ENCODE assay signal across 45 mouse cellular contexts in the genomic region with DNA sequence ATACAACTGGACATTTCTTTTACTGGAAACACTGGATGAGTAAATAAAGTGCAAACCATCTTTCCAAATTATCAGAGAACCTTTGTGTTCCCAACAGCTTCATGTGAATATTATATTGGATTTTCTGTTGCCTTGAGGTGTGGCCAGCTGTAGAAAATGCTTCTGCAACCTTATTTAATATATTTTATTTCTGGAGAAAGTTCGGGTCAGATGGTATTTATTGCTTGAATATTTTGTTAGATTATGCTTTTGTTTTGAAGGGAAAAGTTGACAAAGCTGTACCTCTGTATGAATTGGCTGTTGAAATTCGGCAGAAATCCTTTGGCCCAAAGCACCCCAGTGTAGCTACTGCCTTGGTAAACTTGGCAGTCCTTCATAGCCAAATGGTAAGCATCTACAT. TPM values are rescaled to one million over a fixed set of nuclear protein-coding genes. Genes with fewer than 3 reads are reported as not detected.
"Had no signal": no experiment of that assay in that cellular context is flagged by ENCODE, and none has a peak within 500 bp of the region (broad histone marks: within the 10 kb centered on the region; RNA-seq: fewer than 3 reads in every experiment).

A gene (plus strand): TSS at position 301 of the 400 bp plus-strand sequence.

- H3K9me3 ChIP-seq: limb, embryonic 10.5 days; limb, embryonic 12.5 days; limb, embryonic 13.5 days; limb, embryonic 15.5 days; liver, embryonic 12.5 days; liver, embryonic 13.5 days; liver, embryonic 15.5 days; lung, embryonic 15.5 days; megakaryocyte, embryonic 14.5 days; midbrain, embryonic 10.5 days; midbrain, embryonic 12.5 days; midbrain, embryonic 13.5 days; midbrain, embryonic 15.5 days; neural tube, embryonic 12.5 days; neural tube, embryonic 13.5 days had no signal

- ATAC-seq: liver, embryonic 12.5 days; lung, postnatal 0 days; midbrain, embryonic 13.5 days; midbrain, embryonic 15.5 days; midbrain, embryonic 16.5 days had no signal

- DNase-seq: left cerebral cortex, postnatal 4 days; liver; liver, embryonic 13.5 days; lung, adult 18-20 months; lung, adult 2 months; lung, embryonic 14.5 days; lung, postnatal 10 days; lung, postnatal 14 days; lung, postnatal 36 days; lung, postnatal 4 days; midbrain, embryonic 14.5 days had no signal

- H3K4me2 ChIP-seq: limb, embryonic 12.5 days; limb, embryonic 13.5 days; limb, embryonic 15.5 days; liver, embryonic 11.5 days; liver, embryonic 12.5 days; liver, embryonic 13.5 days; liver, embryonic 15.5 days; lung, embryonic 14.5 days; lung, embryonic 15.5 days; midbrain, embryonic 11.5 days; midbrain, embryonic 12.5 days; midbrain, embryonic 13.5 days; midbrain, embryonic 15.5 days; neural tube, embryonic 12.5 days; neural tube, embryonic 13.5 days had no signal

- H3K36me3 ChIP-seq: liver, embryonic 13.5 days; liver, embryonic 15.5 days; midbrain, embryonic 15.5 days had no signal

- H3K9ac ChIP-seq: limb, embryonic 12.5 days; limb, embryonic 13.5 days; limb, embryonic 15.5 days; liver, embryonic 12.5 days; liver, embryonic 13.5 days; liver, embryonic 14.5 days; liver, embryonic 15.5 days; lung, embryonic 14.5 days; lung, embryonic 15.5 days; midbrain, embryonic 12.5 days; midbrain, embryonic 13.5 days; midbrain, embryonic 15.5 days; neural tube, embryonic 12.5 days; neural tube, embryonic 13.5 days had no signal

- H3K27me3 ChIP-seq: limb, embryonic 12.5 days; limb, embryonic 13.5 days; limb, embryonic 15.5 days; liver, embryonic 12.5 days; liver, embryonic 13.5 days; liver, embryonic 15.5 days; lung, embryonic 15.5 days; megakaryocyte, embryonic 14.5 days; midbrain, embryonic 12.5 days; midbrain, embryonic 13.5 days; midbrain, embryonic 15.5 days; neural tube, embryonic 12.5 days; neural tube, embryonic 13.5 days had no signal

- H3K4me3 ChIP-seq: limb, embryonic 10.5 days; limb, embryonic 12.5 days; limb, embryonic 13.5 days; limb, embryonic 15.5 days; liver, embryonic 12.5 days; liver, embryonic 13.5 days; liver, embryonic 15.5 days; lung, embryonic 15.5 days; megakaryocyte, embryonic 14.5 days; midbrain, embryonic 10.5 days; midbrain, embryonic 12.5 days; midbrain, embryonic 13.5 days; midbrain, embryonic 15.5 days; myocyte; neural tube, embryonic 12.5 days; neural tube, embryonic 13.5 days had no signal

- H3K4me1 ChIP-seq: limb, embryonic 12.5 days; limb, embryonic 13.5 days; limb, embryonic 15.5 days; liver, embryonic 12.5 days; liver, embryonic 13.5 days; liver, embryonic 15.5 days; lung, embryonic 15.5 days; midbrain, embryonic 12.5 days; midbrain, embryonic 13.5 days; midbrain, embryonic 15.5 days; neural tube, embryonic 12.5 days; neural tube, embryonic 13.5 days had no signal

- H3K27ac ChIP-seq: limb, embryonic 10.5 days; limb, embryonic 12.5 days; limb, embryonic 13.5 days; limb, embryonic 15.5 days; liver, embryonic 12.5 days; liver, embryonic 13.5 days; liver, embryonic 14.5 days; liver, embryonic 15.5 days; lung, embryonic 15.5 days; macrophage; midbrain, embryonic 10.5 days; midbrain, embryonic 12.5 days; midbrain, embryonic 13.5 days; midbrain, embryonic 15.5 days; neural tube, embryonic 12.5 days; neural tube, embryonic 13.5 days had no signal

RNA-seq across cellular contexts. Expression of the gene that starts here (rescaled TPM):
- total RNA-seq: left cerebral cortex, postnatal 10 days; left cerebral cortex, postnatal 14 days; left cerebral cortex, postnatal 25 days; left cerebral cortex, postnatal 36 days; left cerebral cortex, postnatal 4 days; megakaryocyte progenitor cell, adult 5-6 weeks; megakaryocyte, adult 5-6 weeks; midbrain, postnatal 0 days; monocyte, adult 5-6 weeks had no signal
- polyA plus RNA-seq: limb, embryonic 10.5 days; limb, embryonic 11.5 days; limb, embryonic 12.5 days; limb, embryonic 13.5 days; limb, embryonic 14.5 days; limb, embryonic 15.5 days; liver, embryonic 11.5 days; liver, embryonic 12.5 days; liver, embryonic 13.5 days; liver, embryonic 14.5 days; liver, embryonic 15.5 days; liver, embryonic 16.5 days; lung, adult 2 months; lung, embryonic 14.5 days; lung, embryonic 15.5 days; lung, embryonic 16.5 days; lung, postnatal 0 days; macrophage; midbrain, embryonic 10.5 days; midbrain, embryonic 11.5 days; midbrain, embryonic 12.5 days; midbrain, embryonic 13.5 days; midbrain, embryonic 14.5 days; midbrain, embryonic 15.5 days; midbrain, embryonic 16.5 days; midbrain, postnatal 0 days; myocyte; neural tube, embryonic 11.5 days; neural tube, embryonic 12.5 days; neural tube, embryonic 13.5 days had no signal
